Mouse (Mus musculus) lung, embryonic 16.5 days (tissue): ENCODE measurements around the gene Atxn7l2. TPM values are rescaled to one million over a fixed set of nuclear protein-coding genes. Genes with fewer than 3 reads are reported as not detected.

ENCODE experiments used
- polyA plus RNA-seq: library from polyadenylated mRNA; unstranded; fragments of >200 nt; fragmentation: Nextera tagmentation; extraction: Ambion mirVana; gene quantifications from 2 replicates; pipeline ENCODE4 v1.2.1, GENCODE M21; 2015

Atxn7l2 gene
- polyA plus RNA-seq, 1 experiment from 2014 or later: 13.4 TPM

Other genes starting within 250 kb of the Atxn7l2 start
- 0.11 and 0.44 TPM in 2 replicates for gene Gstm3, start 241.7 kb downstream of the Atxn7l2 start, polyA plus RNA-seq
- gene Gstm2, start 224.5 kb downstream of the Atxn7l2 start, polyA plus RNA-seq: 166 and 173 TPM in 2 replicates
- gene Gstm1, start 193.0 kb downstream of the Atxn7l2 start, polyA plus RNA-seq: 83.0 and 91.2 TPM in 2 replicates
- 17.6 and 18.6 TPM in 2 replicates for gene Gstm4, start 166.0 kb downstream of the Atxn7l2 start, polyA plus RNA-seq
- gene Ampd2, start 124.3 kb downstream of the Atxn7l2 start, polyA plus RNA-seq: 34.5 and 38.5 TPM in 2 replicates
- gene Gnat2, start 118.1 kb downstream of the Atxn7l2 start, polyA plus RNA-seq: 0.80 and 1.6 TPM in 2 replicates
- 151 and 162 TPM in 2 replicates for gene Gnai3, start 64.8 kb downstream of the Atxn7l2 start, polyA plus RNA-seq
- gene Gpr61, start 56.1 kb downstream of the Atxn7l2 start, polyA plus RNA-seq: 0.04 TPM in 1 of 2 replicates, not detected in the other
- 2.3 and 2.4 TPM in 2 replicates for gene Amigo1, start 24.6 kb downstream of the Atxn7l2 start, polyA plus RNA-seq
- gene Cyb561d1, start 9.7 kb downstream of the Atxn7l2 start, polyA plus RNA-seq: 3.1 and 3.4 TPM in 2 replicates
- 0.46 and 1.1 TPM in 2 replicates for gene Sypl2, start 15.7 kb upstream of the Atxn7l2 start, polyA plus RNA-seq
- gene Psma5, start 46.0 kb upstream of the Atxn7l2 start, polyA plus RNA-seq: 254 and 275 TPM in 2 replicates
- 13.7 and 14.3 TPM in 2 replicates for gene Sort1, start 73.1 kb upstream of the Atxn7l2 start, polyA plus RNA-seq
- gene Mybphl, start 154.0 kb upstream of the Atxn7l2 start, polyA plus RNA-seq: 6.1 and 9.9 TPM in 2 replicates
- 73.9 and 75.6 TPM in 2 replicates for gene Psrc1, start 172.9 kb upstream of the Atxn7l2 start, polyA plus RNA-seq
- gene Celsr2, start 204.6 kb upstream of the Atxn7l2 start, polyA plus RNA-seq: 6.8 and 6.9 TPM in 2 replicates
- 112 and 117 TPM in 2 replicates for gene Sars, start 234.3 kb upstream of the Atxn7l2 start, polyA plus RNA-seq